Mouse (Mus musculus): Measurements from ENCODE around the gene Idh1.

GRCm38 (mm10) chr1:65223654-65224053 lies 37.4 kb upstream of the Idh1 start:
- TF ChIP-seq CTCF (IDR thresholded peaks at IDR 0.05; ENCODE audit: low read depth) (no peak), EP300 (IDR thresholded peaks at IDR 0.05; ENCODE audit: low read depth) (no peak)
